Mouse (Mus musculus) stomach, postnatal 0 days (tissue): ENCODE measurements at regions not wholly inside any gene's neighbourhood (a gene's known extent, or its start where the extent isn't known, plus 50 kb on each side); places are given as distances from the start of the nearest gene placed in this dataset.

Experiments
- ATAC-seq: fragments of 200-750 bp; cut with Nextera tagmentation; 2 replicates; pipeline ENCODE4 v1.8.0; 2017; ENCODE audit not compliant: low FRiP score, low TSS enrichment
- DNase-seq: peaks from one replicate; pipeline ENCODE4 v3.0.0-alpha.2; 2016; ENCODE audit warnings: low spot score
- H3K27ac ChIP-seq: fragments of 300-500 bp; sonication (generic); replicated peaks from 2 replicates; pipeline ENCODE4 v1.5.1; 2014; ENCODE audit warnings: mild to moderate bottlenecking, control low read depth
- H3K27me3 ChIP-seq: fragments of 300-500 bp; sonication (generic); 2 replicates; pipeline ENCODE4 v1.6.1; 2014; ENCODE audit warnings: low read length; ENCODE audit not compliant: control insufficient read depth, insufficient read depth
- H3K36me3 ChIP-seq: fragments of 300-500 bp; sonication (generic); 2 replicates; pipeline ENCODE4 v1.6.1; 2014; ENCODE audit warnings: low read length, mixed read lengths; ENCODE audit not compliant: control insufficient read depth, insufficient read depth
- H3K4me1 ChIP-seq: fragments of 300-500 bp; sonication (generic); replicated peaks from 2 replicates; pipeline ENCODE4 v1.6.1; 2014; ENCODE audit warnings: antibody characterized with exemption; ENCODE audit not compliant: control insufficient read depth, insufficient read depth
- H3K4me2 ChIP-seq: fragments of 300-500 bp; sonication (generic); replicated peaks from 2 replicates; pipeline ENCODE4 v1.6.1; 2014; ENCODE audit warnings: low read depth, mild to moderate bottlenecking, control low read depth, moderate library complexity
- H3K4me3 ChIP-seq: fragments of 300-500 bp; sonication (generic); 2 replicates; pipeline ENCODE4 v1.5.1; 2014; ENCODE audit warnings: low read depth, low read length, control low read depth
- H3K9ac ChIP-seq: fragments of 300-500 bp; sonication (generic); 2 replicates; pipeline ENCODE4 v1.6.1; 2014; ENCODE audit warnings: mild to moderate bottlenecking, low read length, control low read depth, mixed read lengths
- H3K9me3 ChIP-seq: fragments of 300-500 bp; sonication (generic); 2 replicates; pipeline ENCODE4 v1.6.1; 2016; ENCODE audit warnings: low read length; ENCODE audit not compliant: control insufficient read depth
- CTCF ChIP-seq: IDR thresholded peaks from 2 replicates; pipeline ENCODE4 v1.5.1; 2016; ENCODE audit warnings: antibody characterized with exemption, low read depth, mild to moderate bottlenecking, moderate library complexity
- EP300 ChIP-seq: optimal IDR thresholded peaks from 2 replicates; pipeline ENCODE3; 2016; ENCODE audit warnings: antibody characterized with exemption
- WGBS: fragments of 180-500 bp; shearing (Covaris S2); extraction: QIAGEN DNeasy Blood & Tissue Kit; methylation state at CpG from one replicate; pipeline ENCODE4 v1.1.7; 2014; 5-methylcytosine and 5-hydroxymethylcytosine counted together

- ATAC-seq (no peak), DNase-seq (no peak)
- no peaks in the 10 kb centered on the region for H3K27me3 ChIP-seq
- no peaks in the 10 kb centered on the region for H3K36me3 ChIP-seq
- H3K27ac ChIP-seq: no peak overlapping the region
- no peaks in the 10 kb centered on the region for H3K4me1 ChIP-seq
- no peaks in the 10 kb centered on the region for H3K9me3 ChIP-seq
- no peak overlapping the region for H3K4me2 ChIP-seq
- 95% methylated on average over 1 of the region's 1 CpGs for WGBS
- H3K9ac ChIP-seq: no peak overlapping the region
- TF ChIP-seq CTCF (no peak), EP300 (no peak)
- H3K4me3 ChIP-seq: no peak overlapping the region
Observed at GRCm38 (mm10) chr13:35258720-35259119, 231.8 kb upstream of the Eci2 start.

GRCm38 (mm10) chr13:35283959-35284358 is 257.1 kb upstream of the Eci2 start:
- Histone ChIP-seq H3K9me3 (no peaks in the 10 kb centered on the region), H3K4me3 (no peak overlapping the region), H3K27me3 (no peaks in the 10 kb centered on the region), H3K4me1 (no peaks in the 10 kb centered on the region), H3K27ac (no peak overlapping the region), H3K36me3 (no peaks in the 10 kb centered on the region), H3K9ac (no peak overlapping the region), H3K4me2 (no peak overlapping the region)
- TF ChIP-seq CTCF: no peak
- TF ChIP-seq EP300: no peak
- ATAC-seq (peak; percentile 40; the same call in 1 of the 2 replicates), DNase-seq (no peak)
- WGBS: 36% methylated on average over 1 of the region's 1 CpGs

- no peaks in the 10 kb centered on the region for H3K4me1 ChIP-seq
- no peak for DNase-seq
- no peak overlapping the region for H3K4me3 ChIP-seq
- no peaks in the 10 kb centered on the region for H3K27me3 ChIP-seq
- TF ChIP-seq EP300 (no peak), CTCF (no peak)
- 71% methylated on average over 1 of the region's 1 CpGs for WGBS
- H3K4me2 ChIP-seq: no peak overlapping the region
- H3K27ac ChIP-seq: no peak overlapping the region
- no peak overlapping the region for H3K9ac ChIP-seq
- no peaks in the 10 kb centered on the region for H3K9me3 ChIP-seq
- no peaks in the 10 kb centered on the region for H3K36me3 ChIP-seq
- ATAC-seq: no peak
Observed at GRCm38 (mm10) chr13:35302088-35302487, 275.2 kb upstream of the Eci2 start.

GRCm38 (mm10) chr13:35316772-35317171 is 289.9 kb upstream of the Eci2 start:
- H3K36me3 ChIP-seq: no peaks in the 10 kb centered on the region
- H3K4me1 ChIP-seq: no peaks in the 10 kb centered on the region
- no peak overlapping the region for H3K9ac ChIP-seq
- ATAC-seq: no peak
- no peak overlapping the region for H3K4me3 ChIP-seq
- TF ChIP-seq CTCF: peak; percentile 47
- TF ChIP-seq EP300: no peak
- H3K9me3 ChIP-seq: no peaks in the 10 kb centered on the region
- no peaks in the 10 kb centered on the region for H3K27me3 ChIP-seq
- 86% methylated on average over 1 of the region's 1 CpGs for WGBS
- DNase-seq: no peak
- H3K4me2 ChIP-seq: no peak overlapping the region
- H3K27ac ChIP-seq: no peak overlapping the region

GRCm38 (mm10) chr13:35326682-35327242 is 299.9 kb upstream of the Eci2 start:
- WGBS: 38% methylated on average over 10 of the region's 10 CpGs
- no peak for ATAC-seq
- Histone ChIP-seq H3K4me3 (no peak overlapping the region), H3K27ac (no peak overlapping the region), H3K4me2 (no peak overlapping the region; the same call in 1 of the 2 replicates), H3K36me3 (no peaks in the 10 kb centered on the region), H3K9me3 (no peaks in the 10 kb centered on the region), H3K4me1 (no peaks in the 10 kb centered on the region), H3K27me3 (no peaks in the 10 kb centered on the region), H3K9ac (no peak overlapping the region)
- TF ChIP-seq CTCF (no peak), EP300 (no peak)
- no peak for DNase-seq

- WGBS: 68% methylated on average over 2 of the region's 2 CpGs
- Histone ChIP-seq H3K4me3 (no peak overlapping the region), H3K27me3 (no peaks in the 10 kb centered on the region), H3K36me3 (no peaks in the 10 kb centered on the region), H3K9me3 (no peaks in the 10 kb centered on the region), H3K27ac (no peak overlapping the region), H3K4me1 (no peaks in the 10 kb centered on the region), H3K9ac (no peak overlapping the region), H3K4me2 (no peak overlapping the region)
- no peak for ATAC-seq
- TF ChIP-seq CTCF: no peak
- TF ChIP-seq EP300: no peak
- DNase-seq: no peak
Observed at GRCm38 (mm10) chr13:35328320-35328719, 301.4 kb upstream of the Eci2 start.
